Mouse (Mus musculus): ENCODE results near the gene Espn.
A peak's percentile ranks its signal among the peaks of the same experiment; 100 is the strongest.

The Espn gene

GRCm38 (mm10) chr4:152072121-152072601, 80.0 kb downstream of the Espn start, which contains the start of gene Plekhg5:
Gene Plekhg5, plus strand, starts transcription at chr4:152072498.
- DNase-seq (ENCODE audit: low spot score in 2 of 2): peak; percentile 68 to 76

GRCm38 (mm10) chr4:152070494-152071396, 81.4 kb downstream of the Espn start:
- DNase-seq (ENCODE audit: low spot score in 2 of 2): no peak

Measured in right cerebral cortex, postnatal 10 days (tissue).